Mouse (Mus musculus): ENCODE measurements around the gene Gm10118. TPM values are rescaled to one million over a fixed set of nuclear protein-coding genes. Genes with fewer than 3 reads are reported as not detected.

Gm10118 gene
- polyA plus RNA-seq, 1 experiment = not detected

- Histone ChIP-seq H3K9me3 (ENCODE audit: control insufficient read depth, low read length) (peaks cover 6% of the 10 kb centered on the region), H3K36me3 (ENCODE audit: control insufficient read depth) (no peaks in the 10 kb centered on the region)
Observed at GRCm38 (mm10) chr10:63894612-63895011, 32.6 kb downstream of the Gm10118 start.

GRCm38 (mm10) chr10:63886449-63887088 lies 40.7 kb downstream of the Gm10118 start:
- Histone ChIP-seq H3K27me3 (ENCODE audit: control insufficient read depth) (no peaks in the 10 kb centered on the region), H3K4me3 (replicated peaks) (no peak overlapping the region), H3K4me1 (ENCODE audit: control insufficient read depth) (no peaks in the 10 kb centered on the region), H3K9me3 (ENCODE audit: control insufficient read depth, low read length) (peaks cover 16% of the 10 kb centered on the region), H3K36me3 (ENCODE audit: control insufficient read depth) (no peaks in the 10 kb centered on the region)
- TF ChIP-seq TAL1 (IDR thresholded peaks at IDR 0.05; ENCODE audit: low read length) (no peak), GATA1 (IDR thresholded peaks at IDR 0.05; ENCODE audit: low read length) (no peak)

More at GRCm38 (mm10) chr10:63894612-63895011, 32.6 kb downstream of the Gm10118 start:
- Histone ChIP-seq H3K4me3 (replicated peaks) (no peak overlapping the region), H3K4me1 (ENCODE audit: control insufficient read depth) (no peaks in the 10 kb centered on the region), H3K27me3 (ENCODE audit: control insufficient read depth) (no peaks in the 10 kb centered on the region)
- TF ChIP-seq GATA1 (IDR thresholded peaks at IDR 0.05; ENCODE audit: low read length) (no peak), TAL1 (IDR thresholded peaks at IDR 0.05; ENCODE audit: low read length) (no peak)

GRCm38 (mm10) chr10:63880462-63880903 lies 46.8 kb downstream of the Gm10118 start:
- Histone ChIP-seq H3K4me1 (ENCODE audit: control insufficient read depth) (no peaks in the 10 kb centered on the region), H3K4me3 (replicated peaks) (no peak overlapping the region), H3K27me3 (ENCODE audit: control insufficient read depth) (no peaks in the 10 kb centered on the region), H3K9me3 (ENCODE audit: control insufficient read depth, low read length) (peaks cover 8% of the 10 kb centered on the region), H3K36me3 (ENCODE audit: control insufficient read depth) (no peaks in the 10 kb centered on the region)
- TF ChIP-seq GATA1 (IDR thresholded peaks at IDR 0.05; ENCODE audit: low read length) (no peak), TAL1 (IDR thresholded peaks at IDR 0.05; ENCODE audit: low read length) (no peak)

Other genes starting within 250 kb of the Gm10118 start
- not detected in 2 replicates for gene Lrrtm3, start 162.8 kb upstream of the Gm10118 start, polyA plus RNA-seq (2012)

Data from erythroblast, embryonic 14.5 days (primary cell).